Mouse (Mus musculus): ENCODE measurements around the gene Rnf26. TPM values are rescaled to one million over a fixed set of nuclear protein-coding genes. Genes with fewer than 3 reads are reported as not detected.

Rnf26 gene
- 8.9 TPM for polyA plus RNA-seq (2014; fragmentation: Illumina TruSeq; extraction: RNeasy Lipid Tissue Mini Kit (QIAGEN cat#74804); ENCODE audit: insufficient read depth, low read depth, low replicate concordance)

GRCm38 (mm10) chr9:44113105-44113789 is at the start of gene Rnf26, which contains the start of gene Gm49380:
TSS of gene Rnf26 (minus strand) at chr9:44113517.
TSS of gene Gm49380 (minus strand) at chr9:44113500.

DNA sequence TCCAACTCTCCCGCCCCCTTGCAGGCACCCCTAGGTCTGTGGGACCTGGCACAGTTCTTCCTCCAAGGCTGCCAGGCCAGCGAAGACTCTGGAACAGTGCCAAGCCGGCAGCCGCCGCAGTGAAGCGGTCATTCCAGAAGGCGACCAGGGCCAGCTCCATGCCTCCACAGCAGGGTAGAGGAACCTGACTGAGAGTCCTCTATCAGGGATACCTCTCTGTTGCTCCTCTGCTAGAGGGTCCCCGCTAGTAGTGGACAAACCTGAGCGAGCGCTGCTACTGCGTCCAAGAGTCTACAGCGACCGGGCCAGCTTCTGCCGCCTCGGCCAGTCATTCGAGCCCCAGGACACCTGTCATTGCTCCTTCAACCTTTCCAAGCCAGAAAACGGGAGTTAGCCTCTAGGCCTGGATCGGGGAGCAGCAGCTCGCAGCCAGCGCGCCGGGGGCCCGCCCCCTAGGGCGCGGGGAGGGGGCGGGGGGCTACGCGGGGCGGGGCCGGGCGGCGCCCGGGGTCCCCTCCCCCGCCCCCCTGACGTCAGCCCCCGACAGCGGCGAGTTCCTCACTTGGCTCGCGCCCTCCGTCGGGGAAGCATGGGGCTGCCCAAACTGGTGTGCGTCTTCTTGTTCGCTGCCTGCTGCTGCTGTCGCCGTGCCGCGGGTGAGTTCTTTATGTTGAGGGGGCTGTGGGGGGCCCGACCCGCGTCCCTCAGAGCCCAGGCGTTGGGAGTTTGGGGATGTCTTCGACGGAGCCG is 21.0 kb upstream of the Rnf26 start, which contains the start of gene Mcam:
Mcam (plus strand) TSS at position 369 of the 750 bp plus-strand sequence.

GRCm38 (mm10) chr9:44107110-44107509 is 6.2 kb downstream of the Rnf26 start, which contains the start of gene C1qtnf5:
TSS of gene C1qtnf5 (plus strand) at chr9:44107245.

DNA sequence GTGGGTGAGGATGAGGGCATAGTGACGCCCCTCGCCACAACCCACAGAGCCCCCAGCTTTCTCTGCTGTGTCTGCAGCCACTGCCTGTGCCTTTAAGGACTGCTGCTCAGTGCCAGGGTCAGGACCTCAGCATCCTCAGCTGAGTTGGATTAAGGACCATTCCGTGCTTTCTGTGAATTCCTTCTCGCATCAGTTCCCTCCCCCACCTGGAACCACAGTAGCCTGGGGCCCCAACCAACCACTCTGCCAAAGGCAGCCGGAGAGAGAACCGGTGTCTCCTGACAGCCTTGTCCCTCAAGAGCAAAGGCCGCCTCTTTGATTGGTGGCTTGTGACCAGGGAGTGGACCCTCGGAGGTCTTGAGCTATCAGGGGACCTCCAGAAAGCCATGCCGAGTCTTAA is 11.8 kb downstream of the Rnf26 start, which contains the start of gene Mfrp:
Mfrp (plus strand) TSS at position 240 of the 400 bp plus-strand sequence.

DNA sequence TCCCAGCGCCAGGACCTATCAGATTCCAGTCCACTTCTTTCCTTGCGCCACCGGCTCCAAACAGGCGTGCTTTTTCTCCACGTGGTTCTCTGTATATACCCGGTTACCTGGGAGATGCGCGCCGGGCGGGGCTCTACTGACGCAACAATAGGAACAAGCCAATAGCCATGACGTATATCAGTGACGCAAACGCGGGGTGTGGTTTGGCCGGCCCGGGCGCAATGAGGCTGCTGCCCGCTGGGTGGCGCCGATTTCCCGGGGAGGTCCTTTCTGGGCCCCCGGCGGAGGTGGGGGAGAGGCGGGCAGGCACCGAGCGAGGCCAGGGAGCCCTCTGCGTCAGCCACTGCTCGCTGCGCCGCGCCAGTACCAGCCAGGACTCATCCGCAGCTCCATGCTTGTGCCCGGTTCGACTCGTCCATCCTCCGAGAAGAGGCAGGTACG is 46.5 kb downstream of the Rnf26 start, which contains the start of gene Usp2:
Usp2 (plus strand) TSS at position 237 of the 441 bp plus-strand sequence.

Other genes with a start within 250 kb of the Rnf26 start
- 31.2 TPM for gene Thy1, start 70.1 kb downstream of the Rnf26 start, polyA plus RNA-seq (2014; fragmentation: Illumina TruSeq; extraction: RNeasy Lipid Tissue Mini Kit (QIAGEN cat#74804); ENCODE audit: insufficient read depth, low read depth, low replicate concordance)
- gene Usp2, start 46.5 kb downstream of the Rnf26 start, polyA plus RNA-seq (2014; fragmentation: Illumina TruSeq; extraction: RNeasy Lipid Tissue Mini Kit (QIAGEN cat#74804); ENCODE audit: insufficient read depth, low read depth, low replicate concordance), result 8.4 TPM
- not detected for gene Mfrp, start 11.8 kb downstream of the Rnf26 start, polyA plus RNA-seq (2014; fragmentation: Illumina TruSeq; extraction: RNeasy Lipid Tissue Mini Kit (QIAGEN cat#74804); ENCODE audit: insufficient read depth, low read depth, low replicate concordance)
- 21.8 TPM for gene C1qtnf5, start 6.3 kb downstream of the Rnf26 start, polyA plus RNA-seq (2014; fragmentation: Illumina TruSeq; extraction: RNeasy Lipid Tissue Mini Kit (QIAGEN cat#74804); ENCODE audit: insufficient read depth, low read depth, low replicate concordance)
- gene Gm49380, start within 50 bp of the Rnf26 start, polyA plus RNA-seq (2014; fragmentation: Illumina TruSeq; extraction: RNeasy Lipid Tissue Mini Kit (QIAGEN cat#74804); ENCODE audit: insufficient read depth, low read depth, low replicate concordance), result not detected
- 131 TPM for gene Mcam, start 21.0 kb upstream of the Rnf26 start, polyA plus RNA-seq (2014; fragmentation: Illumina TruSeq; extraction: RNeasy Lipid Tissue Mini Kit (QIAGEN cat#74804); ENCODE audit: insufficient read depth, low read depth, low replicate concordance)
- 8.7 TPM for gene Cbl, start 120.5 kb upstream of the Rnf26 start, polyA plus RNA-seq (2014; fragmentation: Illumina TruSeq; extraction: RNeasy Lipid Tissue Mini Kit (QIAGEN cat#74804); ENCODE audit: insufficient read depth, low read depth, low replicate concordance)
- gene Ccdc153, start 127.2 kb upstream of the Rnf26 start, polyA plus RNA-seq (2014; fragmentation: Illumina TruSeq; extraction: RNeasy Lipid Tissue Mini Kit (QIAGEN cat#74804); ENCODE audit: insufficient read depth, low read depth, low replicate concordance), result 174 TPM
- not detected for gene Pdzd3, start 138.0 kb upstream of the Rnf26 start, polyA plus RNA-seq (2014; fragmentation: Illumina TruSeq; extraction: RNeasy Lipid Tissue Mini Kit (QIAGEN cat#74804); ENCODE audit: insufficient read depth, low read depth, low replicate concordance)
- 4.5 TPM for gene Nlrx1, start 155.1 kb upstream of the Rnf26 start, polyA plus RNA-seq (2014; fragmentation: Illumina TruSeq; extraction: RNeasy Lipid Tissue Mini Kit (QIAGEN cat#74804); ENCODE audit: insufficient read depth, low read depth, low replicate concordance)
- gene Abcg4, start 175.1 kb upstream of the Rnf26 start, polyA plus RNA-seq (2014; fragmentation: Illumina TruSeq; extraction: RNeasy Lipid Tissue Mini Kit (QIAGEN cat#74804); ENCODE audit: insufficient read depth, low read depth, low replicate concordance), result 0.10 TPM
- gene Hinfp, start 192.2 kb upstream of the Rnf26 start, polyA plus RNA-seq (2014; fragmentation: Illumina TruSeq; extraction: RNeasy Lipid Tissue Mini Kit (QIAGEN cat#74804); ENCODE audit: insufficient read depth, low read depth, low replicate concordance), result 7.0 TPM
- 13.7 TPM for gene C2cd2l, start 206.8 kb upstream of the Rnf26 start, polyA plus RNA-seq (2014; fragmentation: Illumina TruSeq; extraction: RNeasy Lipid Tissue Mini Kit (QIAGEN cat#74804); ENCODE audit: insufficient read depth, low read depth, low replicate concordance)
- gene Dpagt1, start 212.5 kb upstream of the Rnf26 start, polyA plus RNA-seq (2014; fragmentation: Illumina TruSeq; extraction: RNeasy Lipid Tissue Mini Kit (QIAGEN cat#74804); ENCODE audit: insufficient read depth, low read depth, low replicate concordance), result 18.8 TPM
- gene H2afx, start 221.2 kb upstream of the Rnf26 start, polyA plus RNA-seq (2014; fragmentation: Illumina TruSeq; extraction: RNeasy Lipid Tissue Mini Kit (QIAGEN cat#74804); ENCODE audit: insufficient read depth, low read depth, low replicate concordance), result 15.0 TPM
- gene Hmbs, start 230.7 kb upstream of the Rnf26 start, polyA plus RNA-seq (2014; fragmentation: Illumina TruSeq; extraction: RNeasy Lipid Tissue Mini Kit (QIAGEN cat#74804); ENCODE audit: insufficient read depth, low read depth, low replicate concordance), result 24.9 TPM
- gene Vps11, start 248.2 kb upstream of the Rnf26 start, polyA plus RNA-seq (2014; fragmentation: Illumina TruSeq; extraction: RNeasy Lipid Tissue Mini Kit (QIAGEN cat#74804); ENCODE audit: insufficient read depth, low read depth, low replicate concordance), result 18.7 TPM